8 mouse cellular contexts compared by ENCODE assay signal in the genomic region with DNA sequence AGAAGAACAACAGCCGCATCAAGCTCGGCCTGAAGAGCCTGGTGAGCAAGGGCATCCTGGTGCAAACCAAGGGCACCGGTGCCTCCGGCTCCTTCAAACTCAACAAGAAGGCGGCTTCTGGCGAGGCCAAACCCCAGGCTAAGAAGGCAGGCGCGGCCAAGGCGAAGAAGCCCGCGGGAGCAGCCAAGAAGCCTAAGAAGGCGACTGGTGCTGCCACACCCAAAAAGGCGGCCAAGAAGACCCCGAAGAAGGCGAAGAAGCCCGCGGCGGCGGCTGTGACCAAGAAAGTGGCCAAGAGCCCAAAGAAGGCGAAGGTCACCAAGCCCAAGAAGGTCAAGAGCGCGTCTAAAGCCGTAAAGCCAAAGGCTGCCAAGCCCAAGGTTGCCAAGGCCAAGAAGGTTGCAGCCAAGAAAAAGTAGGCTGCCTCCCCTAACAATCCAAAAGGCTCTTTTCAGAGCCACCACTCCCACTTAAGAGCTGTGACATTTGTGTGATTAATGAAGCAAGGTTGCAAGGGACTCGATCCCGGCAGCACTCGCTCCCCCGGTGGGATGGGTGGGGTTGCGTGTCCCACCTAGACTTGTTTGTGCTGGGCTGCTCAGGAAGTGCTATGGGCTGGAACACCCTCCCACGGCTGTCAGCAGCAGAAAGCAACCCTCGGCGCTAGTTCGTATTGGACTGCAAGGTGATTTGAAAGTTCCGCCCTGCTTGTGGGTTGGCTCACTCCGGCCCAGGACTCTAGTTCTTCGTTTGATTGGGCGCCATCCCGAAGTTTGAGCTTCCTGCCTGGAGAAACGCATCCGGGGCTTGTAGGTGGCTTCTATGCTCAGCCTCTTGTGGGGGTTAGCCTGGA. TPM values are rescaled to one million over a fixed set of nuclear protein-coding genes. Genes with fewer than 3 reads are reported as not detected.
DNase-seq lines count a peak whose midpoint lies in the region; ATAC-seq and TF ChIP-seq lines count a peak whose summit lies in the region.

No protein-coding gene starts in this region.

- H3K27ac ChIP-seq in CH12.LX (ENCODE audit: insufficient read depth, low read depth) = peak overlapping the region; percentile 95
- peak overlapping the region; percentile 99 for H3K27ac ChIP-seq in forebrain, embryonic 12.5 days
- peak overlapping the region; percentile 97 for H3K27ac ChIP-seq in heart, postnatal 0 days (ENCODE audit: low read depth)
- H3K27ac ChIP-seq in liver, embryonic 14.5 days = peak overlapping the region; percentile 99
- peak overlapping the region; percentile 99 for H3K27ac ChIP-seq in stomach, embryonic 16.5 days (ENCODE audit: low read length)

- no peak for TF ChIP-seq EP300 in CH12.LX (IDR thresholded peaks at IDR 0.05; ENCODE audit: low read length)
- TF ChIP-seq EP300 in heart, postnatal 0 days (IDR thresholded peaks at IDR 0.05; ENCODE audit: low read depth) = peak; percentile 83
- TF ChIP-seq EP300 in liver, embryonic 14.5 days (IDR thresholded peaks at IDR 0.05; ENCODE audit: low read depth) = peak; percentile 68

- under 1% methylated on average over 38 of the region's 39 CpGs for WGBS in forebrain, embryonic 12.5 days
- under 1% methylated on average over 39 of the region's 39 CpGs for WGBS in heart, postnatal 0 days
- WGBS in liver, embryonic 14.5 days (ENCODE audit: insufficient replicate concordance) = under 1% methylated on average over 39 of the region's 39 CpGs
- under 1% methylated on average over 39 of the region's 39 CpGs for WGBS in stomach, embryonic 16.5 days

- peak overlapping the region; percentile 100 for H3K9ac ChIP-seq in CH12.LX (ENCODE audit: insufficient read depth, low read depth)
- peak overlapping the region; percentile 90 for H3K9ac ChIP-seq in forebrain, embryonic 12.5 days
- H3K9ac ChIP-seq in heart, postnatal 0 days (replicated peaks; ENCODE audit: low read depth, low read length) = peak overlapping the region; percentile 96
- H3K9ac ChIP-seq in liver, embryonic 14.5 days (replicated peaks) = peak overlapping the region; percentile 97
- peak overlapping the region; percentile 85 for H3K9ac ChIP-seq in stomach, embryonic 16.5 days (ENCODE audit: low read length)

- H3K36me3 ChIP-seq in CH12.LX (replicated peaks in 1 of 2; ENCODE audit: control insufficient read depth in 1 of 2, insufficient read depth in 1 of 2, low read length in 1 of 2) = no peaks in the 10 kb centered on the region
- no peaks in the 10 kb centered on the region for H3K36me3 ChIP-seq in forebrain, embryonic 12.5 days (replicated peaks)
- H3K36me3 ChIP-seq in heart, postnatal 0 days (replicated peaks; ENCODE audit: control insufficient read depth, insufficient read depth, low read length) = no peaks in the 10 kb centered on the region
- H3K36me3 ChIP-seq in liver, embryonic 14.5 days (replicated peaks; ENCODE audit: control insufficient read depth, insufficient read depth, low read depth) = no peaks in the 10 kb centered on the region
- H3K36me3 ChIP-seq in stomach, embryonic 16.5 days (ENCODE audit: control insufficient read depth, insufficient read depth, low read length) = no peaks in the 10 kb centered on the region

- TF ChIP-seq RAD21 in CH12.LX (IDR thresholded peaks at IDR 0.05; ENCODE audit: low read depth, low read length) = no peak

- in situ Hi-C loops in CH12.LX (cut with MboI; ENCODE audit: low pct_ligation_motif_present, low pct_unique_long_range_greater_than_20kb, low sequenced_read_pairs) = loop anchor here (5.0 kb wide), 1 partner anchor 37 kb away; no protein-coding TSS in a partner anchor

- TF ChIP-seq CTCF in CH12.LX (conservative IDR thresholded peaks at IDR 0.05 in 1 of 2, IDR thresholded peaks at IDR 0.05 in 1 of 2; ENCODE audit: low read depth in 2 of 2, low read length in 2 of 2) = no peak
- no peak for TF ChIP-seq CTCF in heart, postnatal 0 days (IDR thresholded peaks at IDR 0.05; ENCODE audit: low read depth)
- no peak; the same call in 1 of the 2 replicates for TF ChIP-seq CTCF in liver, embryonic 14.5 days (IDR thresholded peaks at IDR 0.05; ENCODE audit: low read depth)

- ATAC-seq in forebrain, embryonic 12.5 days (ENCODE audit: low FRiP score) = peak; percentile 84
- ATAC-seq in heart, postnatal 0 days (ENCODE audit: insufficient read depth, low read depth) = peak; percentile 87
- ATAC-seq in liver, embryonic 14.5 days (ENCODE audit: insufficient read depth) = peak; percentile 78
- ATAC-seq in stomach, embryonic 16.5 days (ENCODE audit: insufficient read depth, low FRiP score) = peak; percentile 93

- dilution Hi-C loops in CH12.LX (cut with MboI; ENCODE audit: extremely low pct_ligation_motif_present, extremely low pct_unique_long_range_greater_than_20kb, low sequenced_read_pairs) = no loop called here

- H3K4me2 ChIP-seq in CH12.LX (ENCODE audit: insufficient read depth, low read depth, poor library complexity, severe bottlenecking) = 0 out of 2 replicates have a peak overlapping the region, but pooled peaks have one; percentile 84
- H3K4me2 ChIP-seq in forebrain, embryonic 12.5 days = peak overlapping the region; percentile 95
- H3K4me2 ChIP-seq in heart, postnatal 0 days (ENCODE audit: low read depth, low read length) = peak overlapping the region; percentile 97
- peak overlapping the region; percentile 94 for H3K4me2 ChIP-seq in liver, embryonic 14.5 days (ENCODE audit: low read depth)
- peak overlapping the region; percentile 91 for H3K4me2 ChIP-seq in stomach, embryonic 16.5 days (ENCODE audit: low read depth, low read length)

- DNase-seq in CH12.LX (ENCODE audit: extremely low read depth) = peak; percentile 96
- DNase-seq in c-Kit-positive CD71-positive TER-119-positive erythroid progenitor cells, embryonic 14.5 days (ENCODE audit: low spot score) = peak; percentile 93
- peak; percentile 95 for DNase-seq in heart, postnatal 0 days (ENCODE audit: low spot score)
- peak; percentile 94 to 98 for DNase-seq in kidney, postnatal 36 days
- peak; percentile 90 to 96 (median 93) for DNase-seq in liver, embryonic 14.5 days (ENCODE audit: low read depth in 3 of 3, low spot score in 3 of 3)
- peak; percentile 91 for DNase-seq in neural tube, embryonic 10.5 days (ENCODE audit: extremely low spot score, low spot score)

- H3K4me3 ChIP-seq in CH12.LX (replicated peaks in 1 of 3; ENCODE audit: low read depth in 2 of 3, low read length in 2 of 3, poor library complexity in 1 of 3) = peak overlapping the region; percentile 54 to 74 (median 54)
- H3K4me3 ChIP-seq in forebrain, embryonic 12.5 days (replicated peaks) = peak overlapping the region; percentile 58
- H3K4me3 ChIP-seq in heart, postnatal 0 days (ENCODE audit: low read depth, low read length) = peak overlapping the region; percentile 72
- H3K4me3 ChIP-seq in liver, embryonic 14.5 days (ENCODE audit: insufficient read depth in 1 of 2, low read depth in 2 of 2, low read length in 2 of 2) = peak overlapping the region; percentile 65 to 86
- H3K4me3 ChIP-seq in stomach, embryonic 16.5 days (replicated peaks; ENCODE audit: low read length) = peak overlapping the region; percentile 70

- H3K27me3 ChIP-seq in CH12.LX (replicated peaks) = no peaks in the 10 kb centered on the region
- H3K27me3 ChIP-seq in forebrain, embryonic 12.5 days = no peaks in the 10 kb centered on the region
- no peaks in the 10 kb centered on the region for H3K27me3 ChIP-seq in heart, postnatal 0 days (ENCODE audit: control insufficient read depth, insufficient read depth, low read length)
- no peaks in the 10 kb centered on the region for H3K27me3 ChIP-seq in liver, embryonic 14.5 days (ENCODE audit: control insufficient read depth, insufficient read depth, low read length)
- no peaks in the 10 kb centered on the region for H3K27me3 ChIP-seq in stomach, embryonic 16.5 days (ENCODE audit: control insufficient read depth, insufficient read depth, low read length)

- H3K4me1 ChIP-seq in CH12.LX (ENCODE audit: control insufficient read depth in 1 of 2, insufficient read depth in 2 of 2) = peaks cover 3 to 29% of the 10 kb centered on the region in 2 experiments; a peak in 3 of 4 replicates
- H3K4me1 ChIP-seq in forebrain, embryonic 12.5 days = peaks cover 26% of the 10 kb centered on the region
- H3K4me1 ChIP-seq in heart, postnatal 0 days (ENCODE audit: control insufficient read depth, insufficient read depth) = peaks cover 8% of the 10 kb centered on the region; the same call in 1 of the 2 replicates
- H3K4me1 ChIP-seq in liver, embryonic 14.5 days (replicated peaks; ENCODE audit: control insufficient read depth in 2 of 2, insufficient read depth in 2 of 2, low read length in 1 of 2) = peaks cover 16 to 22% of the 10 kb centered on the region in 2 experiments
- peaks cover 17% of the 10 kb centered on the region; the same call in 1 of the 2 replicates for H3K4me1 ChIP-seq in stomach, embryonic 16.5 days (ENCODE audit: control insufficient read depth, insufficient read depth, low read length)

- TF ChIP-seq POLR2A in CH12.LX (IDR thresholded peaks at IDR 0.05; ENCODE audit: low read depth, low read length) = peak; percentile 95

- H3K79me2 ChIP-seq in CH12.LX (replicated peaks; ENCODE audit: control insufficient read depth, extremely low read depth, insufficient read depth, poor library complexity, severe bottlenecking) = no peaks in the 10 kb centered on the region

- H3K9me3 ChIP-seq in CH12.LX (replicated peaks; ENCODE audit: low read length) = no peaks in the 10 kb centered on the region
- H3K9me3 ChIP-seq in forebrain, embryonic 12.5 days = no peaks in the 10 kb centered on the region
- H3K9me3 ChIP-seq in heart, postnatal 0 days (replicated peaks; ENCODE audit: control insufficient read depth, low read length) = no peaks in the 10 kb centered on the region
- no peaks in the 10 kb centered on the region for H3K9me3 ChIP-seq in liver, embryonic 14.5 days (ENCODE audit: control insufficient read depth, low read length)
- no peaks in the 10 kb centered on the region for H3K9me3 ChIP-seq in stomach, embryonic 16.5 days (replicated peaks; ENCODE audit: control insufficient read depth, low read length)

RNA-seq across cellular contexts. Expression of a gene that starts 0.7 kb away (rescaled TPM):
- total RNA-seq in CH12.LX (2012; rRNA removed) = 568 and 597 TPM in 2 replicates
- 22.8 and 26.1 TPM in 2 replicates for total RNA-seq in CH12.LX (2014; rRNA removed)
- polyA plus RNA-seq in CH12.LX (2012; ENCODE audit: insufficient read length, low read depth) = 12.5 and 13.2 TPM in 2 replicates
- 15.2 and 15.9 TPM in 2 replicates for polyA plus RNA-seq in forebrain, embryonic 12.5 days (2016; fragmentation: Nextera tagmentation; extraction: Ambion mirVana)
- 770 and 1,043 TPM in 2 replicates for total RNA-seq in heart, postnatal 0 days (2014; rRNA removed; ENCODE audit: low replicate concordance)
- polyA plus RNA-seq in heart, postnatal 0 days (2015; fragmentation: Nextera tagmentation; extraction: Ambion mirVana) = 73.4 and 101 TPM in 2 replicates
- 37.4 and 46.8 TPM in 2 replicates for polyA plus RNA-seq in liver, embryonic 14.5 days (2012; rRNA removed)
- 72.5 and 86.6 TPM in 2 replicates for polyA plus RNA-seq in liver, embryonic 14.5 days (2014; fragmentation: Nextera tagmentation; extraction: Ambion mirVana)
- 53.4 and 58.0 TPM in 2 replicates for polyA plus RNA-seq in stomach, embryonic 16.5 days (2015; fragmentation: Nextera tagmentation; extraction: Ambion mirVana)

RNA-seq across cellular contexts. Expression of a gene that starts 6.1 kb away (rescaled TPM):
- total RNA-seq in CH12.LX (2012; rRNA removed) = 1,821 and 1,847 TPM in 2 replicates
- 57.5 and 73.1 TPM in 2 replicates for total RNA-seq in CH12.LX (2014; rRNA removed)
- polyA plus RNA-seq in CH12.LX (2012; ENCODE audit: insufficient read length, low read depth) = 5.5 and 7.3 TPM in 2 replicates
- 11.1 and 13.8 TPM in 2 replicates for polyA plus RNA-seq in forebrain, embryonic 12.5 days (2016; fragmentation: Nextera tagmentation; extraction: Ambion mirVana)
- total RNA-seq in heart, postnatal 0 days (2014; rRNA removed; ENCODE audit: low replicate concordance) = 1,907 and 3,007 TPM in 2 replicates
- 1.2 and 1.3 TPM in 2 replicates for polyA plus RNA-seq in heart, postnatal 0 days (2015; fragmentation: Nextera tagmentation; extraction: Ambion mirVana)
- polyA plus RNA-seq in liver, embryonic 14.5 days (2012; rRNA removed) = 48.5 and 88.2 TPM in 2 replicates
- polyA plus RNA-seq in liver, embryonic 14.5 days (2014; fragmentation: Nextera tagmentation; extraction: Ambion mirVana) = 3.6 and 5.7 TPM in 2 replicates
- polyA plus RNA-seq in stomach, embryonic 16.5 days (2015; fragmentation: Nextera tagmentation; extraction: Ambion mirVana) = 3.1 and 3.7 TPM in 2 replicates

RNA-seq across cellular contexts. Expression of a gene that starts 7.2 kb away (rescaled TPM):
- total RNA-seq in CH12.LX (2012; rRNA removed) (2,544 and 2,852 TPM in 2 replicates), CH12.LX (2014; rRNA removed) (34.5 and 54.6 TPM in 2 replicates)
- polyA plus RNA-seq in CH12.LX (2012; ENCODE audit: insufficient read length, low read depth) = 0.53 and 1.3 TPM in 2 replicates
- polyA plus RNA-seq in forebrain, embryonic 12.5 days (2016; fragmentation: Nextera tagmentation; extraction: Ambion mirVana) = 2.2 and 3.5 TPM in 2 replicates
- 1,542 and 1,547 TPM in 2 replicates for total RNA-seq in heart, postnatal 0 days (2014; rRNA removed; ENCODE audit: low replicate concordance)
- 0.59 and 0.78 TPM in 2 replicates for polyA plus RNA-seq in heart, postnatal 0 days (2015; fragmentation: Nextera tagmentation; extraction: Ambion mirVana)
- 20.0 and 34.0 TPM in 2 replicates for polyA plus RNA-seq in liver, embryonic 14.5 days (2012; rRNA removed)
- 2.6 and 3.5 TPM in 2 replicates for polyA plus RNA-seq in liver, embryonic 14.5 days (2014; fragmentation: Nextera tagmentation; extraction: Ambion mirVana)
- polyA plus RNA-seq in stomach, embryonic 16.5 days (2015; fragmentation: Nextera tagmentation; extraction: Ambion mirVana) = 1.00 and 2.9 TPM in 2 replicates

RNA-seq across cellular contexts. Expression of a gene that starts 11.6 kb away (rescaled TPM):
- total RNA-seq in CH12.LX (2012; rRNA removed) = 1,936 and 2,243 TPM in 2 replicates
- 24.9 and 32.6 TPM in 2 replicates for total RNA-seq in CH12.LX (2014; rRNA removed)
- 2.9 TPM in 2 replicates for polyA plus RNA-seq in CH12.LX (2012; ENCODE audit: insufficient read length, low read depth)
- polyA plus RNA-seq in forebrain, embryonic 12.5 days (2016; fragmentation: Nextera tagmentation; extraction: Ambion mirVana) = 59.9 and 73.2 TPM in 2 replicates
- 667 and 733 TPM in 2 replicates for total RNA-seq in heart, postnatal 0 days (2014; rRNA removed; ENCODE audit: low replicate concordance)
- 5.6 and 7.6 TPM in 2 replicates for polyA plus RNA-seq in heart, postnatal 0 days (2015; fragmentation: Nextera tagmentation; extraction: Ambion mirVana)
- polyA plus RNA-seq in liver, embryonic 14.5 days (2012; rRNA removed) = 45.2 and 45.3 TPM in 2 replicates
- 70.4 and 74.8 TPM in 2 replicates for polyA plus RNA-seq in liver, embryonic 14.5 days (2014; fragmentation: Nextera tagmentation; extraction: Ambion mirVana)
- polyA plus RNA-seq in stomach, embryonic 16.5 days (2015; fragmentation: Nextera tagmentation; extraction: Ambion mirVana) = 16.2 and 26.2 TPM in 2 replicates

RNA-seq across cellular contexts. Expression of a gene that starts 12.8 kb away (rescaled TPM):
- total RNA-seq in CH12.LX (2012; rRNA removed) (1,913 and 2,096 TPM in 2 replicates), CH12.LX (2014; rRNA removed) (28.9 and 44.0 TPM in 2 replicates)
- 5.4 and 5.5 TPM in 2 replicates for polyA plus RNA-seq in CH12.LX (2012; ENCODE audit: insufficient read length, low read depth)
- 14.0 and 15.8 TPM in 2 replicates for polyA plus RNA-seq in forebrain, embryonic 12.5 days (2016; fragmentation: Nextera tagmentation; extraction: Ambion mirVana)
- 800 and 1,239 TPM in 2 replicates for total RNA-seq in heart, postnatal 0 days (2014; rRNA removed; ENCODE audit: low replicate concordance)
- 3.2 and 3.3 TPM in 2 replicates for polyA plus RNA-seq in heart, postnatal 0 days (2015; fragmentation: Nextera tagmentation; extraction: Ambion mirVana)
- 40.0 and 45.7 TPM in 2 replicates for polyA plus RNA-seq in liver, embryonic 14.5 days (2012; rRNA removed)
- polyA plus RNA-seq in liver, embryonic 14.5 days (2014; fragmentation: Nextera tagmentation; extraction: Ambion mirVana) = 8.9 and 11.4 TPM in 2 replicates
- polyA plus RNA-seq in stomach, embryonic 16.5 days (2015; fragmentation: Nextera tagmentation; extraction: Ambion mirVana) = 7.0 and 7.5 TPM in 2 replicates

Comparison
In these comparisons a context has a peak if more than half of its experiments do, and no peak if none do; other contexts are left out.
1. Peak in every context shown above with its lines: DNase-seq, ATAC-seq, H3K4me3 ChIP-seq and H3K27ac ChIP-seq.